Comparison of ENCODE assay signal across 8 mouse cellular contexts in genomic region chr8:4226323-4226722, GRCm38 (mm10). TPM values are rescaled to one million over a fixed set of nuclear protein-coding genes. Genes with fewer than 3 reads are reported as not detected.
A peak's percentile ranks its signal among the peaks of the same experiment; 100 is the strongest.
DNase-seq lines count a peak whose midpoint lies in the region; ATAC-seq lines count a peak whose summit lies in the region.

No protein-coding gene starts in this region.

- H3K4me1 ChIP-seq in heart, embryonic 14.5 days (ENCODE audit: control insufficient read depth in 2 of 2, insufficient read depth in 2 of 2, low read length in 2 of 2), result peaks cover 3 to 6% of the 10 kb centered on the region in 2 experiments; a peak in 3 of 4 replicates
- H3K4me1 ChIP-seq in embryonic facial prominence, embryonic 10.5 days, result peaks cover 6% of the 10 kb centered on the region
- no peaks in the 10 kb centered on the region for H3K4me1 ChIP-seq in hindbrain, embryonic 14.5 days (replicated peaks; ENCODE audit: control insufficient read depth, insufficient read depth, low read length)
- H3K4me1 ChIP-seq in midbrain, embryonic 11.5 days (ENCODE audit: control insufficient read depth, insufficient read depth, low read length), result 0 out of 2 replicates have a peak, but pooled peaks cover 5% of the 10 kb centered on the region

- H3K9me3 ChIP-seq in heart, embryonic 14.5 days (ENCODE audit: control insufficient read depth, low read length), result no peaks in the 10 kb centered on the region
- H3K9me3 ChIP-seq in embryonic facial prominence, embryonic 10.5 days, result no peaks in the 10 kb centered on the region
- H3K9me3 ChIP-seq in hindbrain, embryonic 14.5 days (ENCODE audit: control insufficient read depth, low read length), result no peaks in the 10 kb centered on the region
- no peaks in the 10 kb centered on the region for H3K9me3 ChIP-seq in midbrain, embryonic 11.5 days (ENCODE audit: control insufficient read depth, low read length)

- peak overlapping the region; percentile 17 to 21; a peak in 2 of 4 replicates for H3K4me3 ChIP-seq in heart, embryonic 14.5 days (ENCODE audit: control insufficient read depth in 1 of 2, insufficient read depth in 1 of 2, low read depth in 1 of 2, low read length in 2 of 2)
- H3K4me3 ChIP-seq in embryonic facial prominence, embryonic 10.5 days, result peak overlapping the region; percentile 49
- no peak overlapping the region for H3K4me3 ChIP-seq in hindbrain, embryonic 14.5 days (replicated peaks; ENCODE audit: low read length)
- H3K4me3 ChIP-seq in midbrain, embryonic 11.5 days (ENCODE audit: low read depth, low read length), result 0 out of 2 replicates have a peak overlapping the region, but pooled peaks have one; percentile 6

- peaks cover 38% of the 10 kb centered on the region; the same call in 1 of the 2 replicates for H3K27me3 ChIP-seq in heart, embryonic 14.5 days (ENCODE audit: control insufficient read depth, insufficient read depth, low read length)
- H3K27me3 ChIP-seq in embryonic facial prominence, embryonic 10.5 days (replicated peaks; ENCODE audit: low read depth, poor library complexity, severe bottlenecking), result peaks cover 59% of the 10 kb centered on the region
- H3K27me3 ChIP-seq in hindbrain, embryonic 14.5 days (ENCODE audit: control insufficient read depth, insufficient read depth, low read length), result peaks cover 23% of the 10 kb centered on the region
- H3K27me3 ChIP-seq in midbrain, embryonic 11.5 days (ENCODE audit: control insufficient read depth, insufficient read depth, low read length), result peaks cover 6% of the 10 kb centered on the region; the same call in 1 of the 2 replicates

- H3K4me2 ChIP-seq in heart, embryonic 14.5 days (ENCODE audit: low read length), result peak overlapping the region; percentile 58
- peak overlapping the region; percentile 28; the same call in 1 of the 2 replicates for H3K4me2 ChIP-seq in hindbrain, embryonic 14.5 days (replicated peaks)
- H3K4me2 ChIP-seq in midbrain, embryonic 11.5 days, result peak overlapping the region; percentile 31

- no peak overlapping the region for H3K9ac ChIP-seq in heart, embryonic 14.5 days (ENCODE audit: low read length)
- no peak overlapping the region for H3K9ac ChIP-seq in hindbrain, embryonic 14.5 days
- H3K9ac ChIP-seq in midbrain, embryonic 11.5 days (ENCODE audit: low read length), result peak overlapping the region; percentile 17; the same call in 1 of the 2 replicates

- 27% methylated on average over 4 of the region's 4 CpGs for WGBS in heart, embryonic 14.5 days
- 17% methylated on average over 4 of the region's 4 CpGs for WGBS in embryonic facial prominence, embryonic 10.5 days
- WGBS in hindbrain, embryonic 14.5 days, result 34% methylated on average over 4 of the region's 4 CpGs
- 22% methylated on average over 4 of the region's 4 CpGs for WGBS in midbrain, embryonic 11.5 days

- no peak for ATAC-seq in heart, embryonic 14.5 days (ENCODE audit: insufficient number of reproducible peaks, insufficient read depth, low FRiP score, low read depth)
- ATAC-seq in hindbrain, embryonic 14.5 days (ENCODE audit: low FRiP score), result no peak
- no peak for ATAC-seq in midbrain, embryonic 11.5 days (ENCODE audit: low FRiP score)

- no peak for DNase-seq in heart, adult 18-20 months
- no peak for DNase-seq in embryonic facial prominence, embryonic 10.5 days (ENCODE audit: low spot score)
- DNase-seq in hindbrain, embryonic 14.5 days (ENCODE audit: low spot score), result no peak
- DNase-seq in midbrain, embryonic 11.5 days (ENCODE audit: low spot score, missing footprints), result peak; percentile 80
- DNase-seq in layer of hippocampus, adult 18-20 months (ENCODE audit: low spot score in 2 of 2), result no peak
- DNase-seq in spleen, postnatal 10 days (ENCODE audit: low spot score in 2 of 2), result no peak
- DNase-seq in MN1 (ENCODE audit: low spot score), result no peak

- no peaks in the 10 kb centered on the region for H3K36me3 ChIP-seq in heart, embryonic 14.5 days (ENCODE audit: control insufficient read depth, insufficient read depth, low read length)
- H3K36me3 ChIP-seq in embryonic facial prominence, embryonic 10.5 days (replicated peaks), result no peaks in the 10 kb centered on the region
- H3K36me3 ChIP-seq in hindbrain, embryonic 14.5 days (replicated peaks; ENCODE audit: control insufficient read depth, insufficient read depth), result no peaks in the 10 kb centered on the region
- H3K36me3 ChIP-seq in midbrain, embryonic 11.5 days (ENCODE audit: control insufficient read depth, insufficient read depth, low read length), result no peaks in the 10 kb centered on the region

- H3K27ac ChIP-seq in heart, embryonic 14.5 days (replicated peaks in 1 of 2; ENCODE audit: control insufficient read depth in 1 of 2, insufficient read depth in 1 of 2, low read depth in 2 of 2, low read length in 2 of 2), result no peak overlapping the region
- H3K27ac ChIP-seq in embryonic facial prominence, embryonic 10.5 days (replicated peaks), result no peak overlapping the region
- H3K27ac ChIP-seq in hindbrain, embryonic 14.5 days, result no peak overlapping the region
- H3K27ac ChIP-seq in midbrain, embryonic 11.5 days (ENCODE audit: low read depth, low read length), result no peak overlapping the region

RNA-seq across cellular contexts. Expression of gene Lrrc8e, which starts 0.3 kb away (rescaled TPM):
- polyA plus RNA-seq in heart, embryonic 14.5 days (2014; fragmentation: Nextera tagmentation; extraction: Ambion mirVana), result not detected in 2 replicates
- 1 to 10 TPM in 1 of 2 experiments, under 1 TPM in 1; 0.21 to 1.3 TPM for total RNA-seq in heart, adult 18-20 months (2021)
- 0.49 and 0.56 TPM in 2 replicates for polyA plus RNA-seq in embryonic facial prominence, embryonic 10.5 days (2016; fragmentation: Nextera tagmentation; extraction: Ambion mirVana)
- polyA plus RNA-seq in hindbrain, embryonic 14.5 days (2014; fragmentation: Nextera tagmentation; extraction: Ambion mirVana), result 0.05 TPM in 1 of 2 replicates, not detected in the other
- 0.07 TPM in 1 of 2 replicates, not detected in the other for polyA plus RNA-seq in midbrain, embryonic 11.5 days (2014; fragmentation: Nextera tagmentation; extraction: Ambion mirVana)
- not detected for total RNA-seq in layer of hippocampus, adult 18-20 months (2021)

RNA-seq across cellular contexts. Expression of gene Prr36, which starts 9.1 kb away (rescaled TPM):
- 0.19 and 0.47 TPM in 2 replicates for polyA plus RNA-seq in heart, embryonic 14.5 days (2014; fragmentation: Nextera tagmentation; extraction: Ambion mirVana)
- total RNA-seq in heart, adult 18-20 months (2021), result under 1 TPM; 0.07 to 0.10 TPM
- 5.7 and 7.2 TPM in 2 replicates for polyA plus RNA-seq in embryonic facial prominence, embryonic 10.5 days (2016; fragmentation: Nextera tagmentation; extraction: Ambion mirVana)
- polyA plus RNA-seq in hindbrain, embryonic 14.5 days (2014; fragmentation: Nextera tagmentation; extraction: Ambion mirVana), result 58.8 and 60.8 TPM in 2 replicates
- polyA plus RNA-seq in midbrain, embryonic 11.5 days (2014; fragmentation: Nextera tagmentation; extraction: Ambion mirVana), result 25.9 and 31.9 TPM in 2 replicates
- total RNA-seq in layer of hippocampus, adult 18-20 months (2021), result 10 to 100 TPM; 38.4 to 41.3 TPM

RNA-seq across cellular contexts. Expression of gene Map2k7, which starts 12.2 kb away (rescaled TPM):
- 14.9 and 16.9 TPM in 2 replicates for polyA plus RNA-seq in heart, embryonic 14.5 days (2014; fragmentation: Nextera tagmentation; extraction: Ambion mirVana)
- 10 to 100 TPM; 65.1 to 66.5 TPM for total RNA-seq in heart, adult 18-20 months (2021)
- polyA plus RNA-seq in embryonic facial prominence, embryonic 10.5 days (2016; fragmentation: Nextera tagmentation; extraction: Ambion mirVana), result 31.0 and 32.8 TPM in 2 replicates
- polyA plus RNA-seq in hindbrain, embryonic 14.5 days (2014; fragmentation: Nextera tagmentation; extraction: Ambion mirVana), result 19.5 and 21.4 TPM in 2 replicates
- 20.8 and 22.7 TPM in 2 replicates for polyA plus RNA-seq in midbrain, embryonic 11.5 days (2014; fragmentation: Nextera tagmentation; extraction: Ambion mirVana)
- total RNA-seq in layer of hippocampus, adult 18-20 months (2021), result 100 to 1,000 TPM; 109 to 116 TPM

RNA-seq across cellular contexts. Expression of gene Gm49320, which starts 12.3 kb away (rescaled TPM):
- polyA plus RNA-seq in heart, embryonic 14.5 days (2014; fragmentation: Nextera tagmentation; extraction: Ambion mirVana), result 0.22 and 0.53 TPM in 2 replicates
- total RNA-seq in heart, adult 18-20 months (2021), result under 1 TPM in 1 of 2 experiments, not detected in 1; 0.31 TPM
- polyA plus RNA-seq in embryonic facial prominence, embryonic 10.5 days (2016; fragmentation: Nextera tagmentation; extraction: Ambion mirVana), result 0.44 and 0.85 TPM in 2 replicates
- 1.0 and 1.6 TPM in 2 replicates for polyA plus RNA-seq in hindbrain, embryonic 14.5 days (2014; fragmentation: Nextera tagmentation; extraction: Ambion mirVana)
- 0.59 and 1.00 TPM in 2 replicates for polyA plus RNA-seq in midbrain, embryonic 11.5 days (2014; fragmentation: Nextera tagmentation; extraction: Ambion mirVana)
- total RNA-seq in layer of hippocampus, adult 18-20 months (2021), result under 1 TPM; 0.46 to 0.62 TPM

RNA-seq across cellular contexts. Expression of gene Tgfbr3l, which starts 21.7 kb away (rescaled TPM):
- 2.5 and 2.6 TPM in 2 replicates for polyA plus RNA-seq in heart, embryonic 14.5 days (2014; fragmentation: Nextera tagmentation; extraction: Ambion mirVana)
- 1 to 10 TPM; 1.7 TPM for total RNA-seq in heart, adult 18-20 months (2021)
- polyA plus RNA-seq in embryonic facial prominence, embryonic 10.5 days (2016; fragmentation: Nextera tagmentation; extraction: Ambion mirVana), result 4.4 and 5.2 TPM in 2 replicates
- polyA plus RNA-seq in hindbrain, embryonic 14.5 days (2014; fragmentation: Nextera tagmentation; extraction: Ambion mirVana), result 2.5 and 3.3 TPM in 2 replicates
- polyA plus RNA-seq in midbrain, embryonic 11.5 days (2014; fragmentation: Nextera tagmentation; extraction: Ambion mirVana), result 1.2 and 2.0 TPM in 2 replicates
- 10 to 100 TPM in 1 of 2 experiments, 1 to 10 TPM in 1; 8.9 to 12.2 TPM for total RNA-seq in layer of hippocampus, adult 18-20 months (2021)
